Mouse (Mus musculus) heart, embryonic 15.5 days (tissue): Measurements from ENCODE around the gene 1190005I06Rik. TPM values are rescaled to one million over a fixed set of nuclear protein-coding genes. Genes with fewer than 3 reads are reported as not detected.

Source experiments
- ATAC-seq: fragments of 200-750 bp; cut with Nextera tagmentation; replicated peaks from 2 replicates; pipeline ENCODE4 v1.8.0; 2017; ENCODE audit warnings: low read depth, moderate TSS enrichment; ENCODE audit not compliant: insufficient number of reproducible peaks, insufficient read depth, low FRiP score
- H3K27ac ChIP-seq: fragments of 300-500 bp; sonication (generic); 2 replicates; pipeline ENCODE4 v1.5.1; 2015; ENCODE audit warnings: mild to moderate bottlenecking, inconsistent platforms
- H3K27me3 ChIP-seq: fragments of 300-500 bp; sonication (generic); 2 replicates; pipeline ENCODE4 v1.6.1; 2015; ENCODE audit warnings: inconsistent platforms
- H3K36me3 ChIP-seq: fragments of 300-500 bp; sonication (generic); 2 replicates; pipeline ENCODE4 v1.6.1; 2015; ENCODE audit warnings: mild to moderate bottlenecking, inconsistent platforms
- H3K4me1 ChIP-seq: fragments of 300-500 bp; sonication (generic); replicated peaks from 2 replicates; pipeline ENCODE4 v1.6.1; 2015; ENCODE audit warnings: inconsistent platforms
- H3K4me2 ChIP-seq: fragments of 300-500 bp; sonication (generic); 2 replicates; pipeline ENCODE4 v1.6.1; 2015; ENCODE audit warnings: inconsistent platforms, mild to moderate bottlenecking, moderate library complexity
- H3K4me3 ChIP-seq: fragments of 300-500 bp; sonication (generic); 2 replicates; pipeline ENCODE4 v1.5.1; 2015; ENCODE audit warnings: mild to moderate bottlenecking, inconsistent platforms
- H3K9ac ChIP-seq: fragments of 300-500 bp; sonication (generic); 2 replicates; pipeline ENCODE4 v1.6.1; 2015; ENCODE audit warnings: mild to moderate bottlenecking, inconsistent platforms
- H3K9me3 ChIP-seq: fragments of 300-500 bp; sonication (generic); replicated peaks from 2 replicates; pipeline ENCODE4 v1.6.1; 2016; ENCODE audit warnings: inconsistent platforms
- WGBS: fragments of 180-500 bp; shearing (Covaris S2); methylation state at CpG from one replicate; pipeline ENCODE4 v1.1.7; 2015; ENCODE audit warnings: mixed read lengths; 5-methylcytosine and 5-hydroxymethylcytosine counted together
- polyA plus RNA-seq: library from polyadenylated mRNA; unstranded; fragments of >200 nt; fragmentation: Nextera tagmentation; extraction: Ambion mirVana; gene quantifications from 2 replicates; pipeline ENCODE4 v1.2.1, GENCODE M21; 2015

The 1190005I06Rik gene
- polyA plus RNA-seq, 1 experiment from 2014 or later: 3.0 TPM

DNA sequence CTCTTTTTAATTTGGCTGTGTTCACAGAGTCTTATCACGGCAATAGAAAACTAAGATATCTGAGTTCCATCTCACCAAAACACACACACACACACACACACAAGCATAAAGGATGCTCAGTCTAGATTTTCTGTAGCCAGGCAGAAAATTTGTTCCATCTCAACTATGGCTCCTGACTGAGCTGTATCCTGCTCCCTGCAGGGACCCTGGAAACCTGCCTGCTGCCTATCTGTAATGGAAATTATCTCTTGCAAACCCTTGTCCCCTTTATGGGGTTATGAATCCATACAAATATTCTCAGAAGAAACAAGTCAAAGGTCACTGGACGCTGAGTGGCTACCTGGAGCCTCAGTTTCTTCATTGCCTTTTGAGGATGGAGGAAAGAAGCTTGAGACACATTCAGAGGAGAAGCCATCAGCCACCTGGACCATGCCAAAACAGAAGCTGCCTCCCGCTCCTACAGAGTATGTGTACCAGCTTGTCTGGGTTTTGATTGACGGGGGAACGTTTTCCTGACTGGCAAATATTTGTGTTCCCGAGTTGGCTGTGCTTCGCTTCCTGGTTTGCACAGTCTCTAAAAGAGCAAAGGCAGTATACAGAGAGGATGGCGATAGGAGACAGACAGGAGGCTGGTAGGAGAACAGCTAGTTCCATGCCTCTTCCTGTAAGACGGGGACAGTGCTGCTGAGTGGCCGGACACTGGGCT lies 55.7 kb downstream of the 1190005I06Rik start:
- Histone ChIP-seq H3K27me3 (no peaks in the 10 kb centered on the region), H3K4me2 (no peak overlapping the region), H3K4me1 (peaks cover 39% of the 10 kb centered on the region), H3K36me3 (no peaks in the 10 kb centered on the region), H3K9me3 (no peaks in the 10 kb centered on the region), H3K27ac (no peak overlapping the region), H3K9ac (no peak overlapping the region), H3K4me3 (no peak overlapping the region)
- no peak for ATAC-seq
- WGBS: 61% methylated on average over 10 of the region's 10 CpGs

DNA sequence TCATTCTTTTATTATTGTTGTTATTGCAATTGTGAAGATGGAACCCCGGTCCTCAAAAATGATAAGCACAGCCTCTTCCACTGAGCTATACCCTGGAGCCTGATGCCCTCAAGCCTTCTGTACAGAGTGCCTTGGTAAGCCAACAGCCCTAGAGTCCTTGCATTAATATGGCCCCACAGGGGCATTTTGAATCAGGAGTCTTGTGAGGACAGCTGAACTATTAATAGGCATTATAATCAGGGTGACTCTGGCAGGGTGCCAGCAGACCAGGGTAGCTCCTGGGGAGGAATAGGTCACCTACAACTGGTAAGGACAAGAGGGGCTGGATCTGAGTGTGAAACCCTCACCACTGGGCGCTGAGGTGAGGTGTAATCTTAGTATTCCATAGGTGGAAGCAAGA lies 57.5 kb downstream of the 1190005I06Rik start:
- Histone ChIP-seq H3K27me3 (no peaks in the 10 kb centered on the region), H3K27ac (peak overlapping the region; percentile 79), H3K9me3 (no peaks in the 10 kb centered on the region), H3K4me3 (peak overlapping the region; percentile 70), H3K9ac (peak overlapping the region; percentile 51), H3K4me1 (peaks cover 41% of the 10 kb centered on the region), H3K4me2 (peak overlapping the region; percentile 67), H3K36me3 (peaks cover 4% of the 10 kb centered on the region; the same call in 1 of the 2 replicates)
- WGBS: 33% methylated on average over 2 of the region's 2 CpGs
- no peak for ATAC-seq

DNA sequence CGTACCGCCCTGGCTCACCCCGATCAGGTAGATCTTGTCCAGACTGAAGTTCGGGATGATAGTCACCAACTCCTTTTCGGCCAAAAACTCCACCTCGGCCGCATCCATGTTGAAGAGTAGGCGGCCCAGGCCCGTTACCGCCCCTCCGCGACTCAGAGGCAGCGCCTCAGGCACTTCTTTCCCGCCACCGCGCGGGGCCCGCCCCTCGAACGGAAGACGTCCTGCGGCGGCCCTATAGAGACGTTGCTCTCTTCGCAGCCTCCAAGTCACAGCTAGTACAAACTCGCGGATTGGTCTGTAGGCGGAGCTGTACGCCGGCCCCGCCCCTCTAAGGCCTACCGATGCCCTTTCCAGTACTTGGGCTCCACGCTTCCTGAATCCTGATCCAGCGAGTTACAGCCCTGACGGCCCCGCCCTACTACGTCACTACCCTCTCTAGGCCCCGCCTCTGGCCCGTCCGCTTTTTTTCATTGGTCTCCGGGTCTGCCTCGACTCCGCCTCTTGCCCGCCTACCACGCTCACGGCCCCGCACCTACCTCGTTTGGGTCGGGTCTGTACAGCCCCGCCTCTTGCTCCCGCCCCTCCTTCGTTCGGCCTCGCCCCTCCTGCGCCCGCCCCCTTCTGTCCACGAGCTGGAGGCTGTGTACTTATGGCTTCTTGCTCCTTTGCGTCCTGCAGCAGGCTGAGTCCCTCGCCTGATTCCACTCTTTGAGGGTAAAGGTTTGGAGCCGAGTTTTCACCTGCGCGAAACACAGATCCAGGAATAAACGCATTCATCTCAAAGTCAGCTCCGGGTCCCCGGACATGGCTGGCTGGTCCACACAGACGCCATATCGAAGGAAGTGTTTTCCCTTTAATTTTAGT lies 58.3 kb downstream of the 1190005I06Rik start, which contains the start of gene Gins2:
Gins2 (minus strand) TSS at position 397 of the 864 bp plus-strand sequence.
- peak; percentile 98 for ATAC-seq
- peaks cover 6% of the 10 kb centered on the region; the same call in 1 of the 2 replicates for H3K36me3 ChIP-seq
- H3K4me2 ChIP-seq: peak within 1 kb of the TSS; percentile 91
- peak within 1 kb of the TSS; percentile 79 for H3K27ac ChIP-seq
- under 1% methylated on average over 67 of the region's 67 CpGs for WGBS
- H3K9ac ChIP-seq: peak within 1 kb of the TSS; percentile 72
- peak within 1 kb of the TSS; percentile 70 for H3K4me3 ChIP-seq
- H3K9me3 ChIP-seq: no peaks in the 10 kb centered on the region
- H3K4me1 ChIP-seq: peaks cover 41% of the 10 kb centered on the region
- no peaks in the 10 kb centered on the region for H3K27me3 ChIP-seq

DNA sequence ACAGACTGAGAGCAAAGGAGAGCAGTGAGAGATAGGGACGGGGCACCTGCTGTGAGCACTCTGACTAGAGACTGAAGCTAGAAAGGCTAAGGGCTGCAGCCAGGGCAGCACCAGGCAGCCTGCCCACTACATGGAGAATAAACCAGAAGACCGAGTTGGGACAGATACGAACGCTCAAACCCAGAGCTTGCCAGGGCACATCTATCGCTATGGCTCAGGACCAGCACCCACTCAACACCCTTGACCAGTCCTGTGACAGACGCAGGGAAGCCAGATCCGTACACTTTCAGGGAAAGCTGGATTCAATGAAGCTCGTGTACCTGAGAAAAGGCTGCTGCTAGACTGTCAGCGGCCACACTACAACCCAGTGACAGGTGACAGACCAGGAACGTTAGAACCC lies 61.9 kb downstream of the 1190005I06Rik start:
- H3K9ac ChIP-seq: no peak overlapping the region
- 82% methylated on average over 10 of the region's 10 CpGs for WGBS
- ATAC-seq: no peak
- peaks cover 26% of the 10 kb centered on the region for H3K4me1 ChIP-seq
- no peaks in the 10 kb centered on the region for H3K27me3 ChIP-seq
- H3K4me2 ChIP-seq: no peak overlapping the region
- H3K4me3 ChIP-seq: no peak overlapping the region
- H3K27ac ChIP-seq: no peak overlapping the region
- peaks cover 20% of the 10 kb centered on the region for H3K36me3 ChIP-seq
- H3K9me3 ChIP-seq: no peaks in the 10 kb centered on the region

DNA sequence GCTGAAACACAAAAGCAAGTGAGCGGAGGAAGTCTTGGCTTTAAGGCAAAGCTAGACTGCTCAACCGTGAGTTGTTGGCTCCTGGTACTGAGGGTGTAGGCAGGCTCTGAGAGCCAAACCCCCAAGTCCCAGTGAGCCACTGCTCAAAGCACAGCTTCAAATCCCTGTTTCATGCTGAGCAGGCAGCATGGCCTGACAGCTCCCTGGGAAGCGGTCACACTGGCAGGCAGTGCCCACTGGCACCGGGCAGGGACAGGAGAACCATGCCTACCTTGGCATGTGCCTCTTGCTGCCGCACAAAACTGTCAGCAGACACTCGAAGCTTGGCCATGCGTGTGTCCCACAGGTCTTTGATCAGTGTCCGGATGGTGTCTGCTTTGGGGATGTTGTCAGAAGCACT lies 65.6 kb downstream of the 1190005I06Rik start:
- H3K9me3 ChIP-seq: no peaks in the 10 kb centered on the region
- H3K4me2 ChIP-seq: no peak overlapping the region
- H3K27ac ChIP-seq: no peak overlapping the region
- no peaks in the 10 kb centered on the region for H3K27me3 ChIP-seq
- no peak for ATAC-seq
- H3K9ac ChIP-seq: no peak overlapping the region
- H3K36me3 ChIP-seq: peaks cover 56% of the 10 kb centered on the region
- H3K4me3 ChIP-seq: no peak overlapping the region
- WGBS: 79% methylated on average over 8 of the region's 8 CpGs
- H3K4me1 ChIP-seq: peaks cover 5% of the 10 kb centered on the region

DNA sequence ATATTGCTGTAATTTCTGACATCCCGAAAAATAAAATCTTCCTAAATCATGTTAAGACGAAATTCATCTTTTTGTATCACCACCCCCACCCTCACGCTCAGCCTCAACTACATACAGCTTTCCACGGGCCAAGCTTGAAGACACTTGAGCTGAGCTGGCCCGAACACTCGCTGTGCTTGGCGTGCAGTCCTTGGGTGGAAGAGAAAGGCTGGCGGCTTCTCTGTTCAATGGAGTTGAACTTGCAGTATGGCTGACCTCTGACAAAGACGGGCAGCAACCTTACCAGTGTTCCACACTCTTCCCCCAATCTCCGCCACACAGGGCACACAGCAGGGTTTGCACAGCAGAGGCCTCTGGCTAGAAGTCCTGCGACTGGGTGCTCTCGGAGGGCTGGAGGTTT lies 66.1 kb downstream of the 1190005I06Rik start:
- Histone ChIP-seq H3K4me2 (no peak overlapping the region), H3K27me3 (no peaks in the 10 kb centered on the region), H3K9me3 (no peaks in the 10 kb centered on the region), H3K4me3 (no peak overlapping the region), H3K27ac (no peak overlapping the region), H3K9ac (no peak overlapping the region), H3K36me3 (peaks cover 60% of the 10 kb centered on the region), H3K4me1 (peaks cover 2% of the 10 kb centered on the region; the same call in 1 of the 2 replicates)
- 87% methylated on average over 12 of the region's 12 CpGs for WGBS
- ATAC-seq: no peak

DNA sequence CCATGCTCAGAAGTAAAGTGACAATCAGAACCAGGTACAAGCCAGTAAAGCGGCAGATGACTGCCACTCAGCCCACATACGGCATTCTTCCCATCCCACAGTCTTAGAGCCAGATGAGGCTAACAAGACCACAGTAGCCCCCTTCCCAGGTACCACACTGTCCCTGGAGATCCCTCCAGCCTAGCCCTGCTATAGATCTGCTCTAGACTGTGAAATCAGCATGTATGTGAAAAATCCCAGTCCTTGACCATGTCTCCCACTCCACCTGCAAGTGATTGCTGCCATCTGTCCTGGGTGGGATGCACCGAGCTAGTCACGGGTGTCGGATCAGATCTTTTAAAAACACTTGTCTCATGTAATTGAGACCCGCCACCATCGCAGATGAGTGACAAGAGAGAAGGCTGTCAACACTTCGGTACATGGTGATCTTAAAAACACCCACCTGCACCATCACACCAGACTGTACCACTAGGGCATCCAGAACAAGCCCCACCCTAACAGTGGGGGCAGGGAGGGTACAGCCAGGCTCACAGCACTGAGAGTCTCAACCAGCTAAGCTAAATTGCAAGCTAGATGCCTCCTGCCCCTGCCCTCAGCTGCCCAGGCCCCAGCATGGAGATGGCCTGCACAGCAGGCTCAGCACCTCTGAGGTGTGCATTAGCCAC lies 67.0 kb downstream of the 1190005I06Rik start:
- no peak for ATAC-seq
- Histone ChIP-seq H3K4me1 (peaks cover 7% of the 10 kb centered on the region; the same call in 1 of the 2 replicates), H3K4me3 (no peak overlapping the region), H3K4me2 (no peak overlapping the region), H3K27ac (no peak overlapping the region), H3K9me3 (no peaks in the 10 kb centered on the region), H3K36me3 (peaks cover 69% of the 10 kb centered on the region), H3K27me3 (no peaks in the 10 kb centered on the region), H3K9ac (no peak overlapping the region)
- 81% methylated on average over 8 of the region's 8 CpGs for WGBS

DNA sequence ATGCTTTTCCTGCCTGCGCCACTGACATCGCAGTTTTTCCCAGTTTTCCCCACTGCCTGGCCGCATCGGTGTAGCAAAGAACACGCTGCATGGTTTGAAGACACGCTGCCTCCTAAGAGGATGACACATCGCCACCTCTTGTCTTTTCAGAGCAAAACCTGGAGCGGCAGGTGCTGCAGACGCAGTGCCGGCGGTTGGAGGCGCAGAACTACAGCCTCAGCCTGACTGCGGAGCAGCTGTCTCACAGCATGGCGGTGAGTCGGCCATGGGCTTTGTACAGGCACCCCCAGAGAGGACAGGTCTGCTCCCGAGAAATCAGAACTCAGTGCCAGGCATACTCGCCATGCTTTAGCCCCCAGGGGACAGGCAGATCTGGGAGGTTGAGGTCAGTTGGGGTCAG lies 69.6 kb downstream of the 1190005I06Rik start:
- H3K9ac ChIP-seq: no peak overlapping the region
- 92% methylated on average over 17 of the region's 17 CpGs for WGBS
- no peak overlapping the region for H3K27ac ChIP-seq
- H3K4me3 ChIP-seq: no peak overlapping the region
- no peak for ATAC-seq
- no peak overlapping the region for H3K4me2 ChIP-seq
- peaks cover 16% of the 10 kb centered on the region for H3K4me1 ChIP-seq
- H3K27me3 ChIP-seq: no peaks in the 10 kb centered on the region
- H3K9me3 ChIP-seq: no peaks in the 10 kb centered on the region
- H3K36me3 ChIP-seq: peaks cover 89% of the 10 kb centered on the region

DNA sequence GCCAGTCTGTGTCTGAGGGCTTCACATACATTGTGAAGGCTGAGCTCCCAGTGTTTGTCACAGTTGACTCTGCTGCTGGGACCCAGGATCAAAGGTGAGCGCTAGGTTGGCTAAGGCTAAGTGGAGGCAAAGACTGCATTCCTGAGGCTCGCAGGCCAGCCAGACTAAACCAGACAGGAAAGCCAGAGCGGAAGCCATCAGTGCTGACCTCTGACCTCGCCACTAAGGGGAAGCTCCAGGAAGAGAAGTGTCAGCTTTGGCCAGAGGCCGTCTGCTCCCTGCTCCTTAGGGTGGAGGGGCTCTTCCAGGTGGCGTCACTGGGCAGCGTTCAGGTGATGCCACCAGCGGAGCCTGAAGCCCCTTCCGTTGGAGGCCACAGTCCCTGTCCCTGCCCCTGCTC lies 71.6 kb downstream of the 1190005I06Rik start:
- H3K4me3 ChIP-seq: no peak overlapping the region
- H3K4me1 ChIP-seq: peaks cover 19% of the 10 kb centered on the region
- WGBS: 66% methylated on average over 9 of the region's 9 CpGs
- H3K36me3 ChIP-seq: peaks cover 98% of the 10 kb centered on the region
- H3K9ac ChIP-seq: no peak overlapping the region
- no peak for ATAC-seq
- H3K4me2 ChIP-seq: no peak overlapping the region
- no peaks in the 10 kb centered on the region for H3K9me3 ChIP-seq
- no peaks in the 10 kb centered on the region for H3K27me3 ChIP-seq
- no peak overlapping the region for H3K27ac ChIP-seq

DNA sequence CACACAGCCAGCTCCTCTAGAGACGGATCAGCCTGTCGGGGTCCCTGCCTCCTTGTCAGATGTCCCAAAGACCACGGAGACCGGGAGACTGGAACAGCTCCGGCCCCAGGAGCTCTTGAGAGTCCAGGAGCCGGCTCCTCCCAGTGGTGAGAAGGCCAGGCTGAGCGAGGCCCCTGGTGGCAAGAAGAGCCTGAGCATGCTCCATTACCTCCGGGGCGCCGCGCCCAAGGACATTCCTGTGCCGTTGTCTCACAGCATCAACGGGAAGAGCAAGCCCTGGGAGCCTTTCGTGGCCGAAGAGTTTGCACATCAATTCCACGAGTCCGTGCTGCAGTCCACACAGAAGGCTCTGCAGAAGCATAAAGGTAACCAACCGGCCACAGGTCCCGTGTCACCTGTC lies 72.5 kb downstream of the 1190005I06Rik start:
- Histone ChIP-seq H3K27me3 (no peaks in the 10 kb centered on the region), H3K36me3 (peaks cover 93% of the 10 kb centered on the region), H3K4me1 (peaks cover 26% of the 10 kb centered on the region), H3K4me2 (no peak overlapping the region), H3K9ac (no peak overlapping the region), H3K9me3 (no peaks in the 10 kb centered on the region), H3K27ac (no peak overlapping the region), H3K4me3 (no peak overlapping the region)
- no peak for ATAC-seq
- 60% methylated on average over 19 of the region's 19 CpGs for WGBS

DNA sequence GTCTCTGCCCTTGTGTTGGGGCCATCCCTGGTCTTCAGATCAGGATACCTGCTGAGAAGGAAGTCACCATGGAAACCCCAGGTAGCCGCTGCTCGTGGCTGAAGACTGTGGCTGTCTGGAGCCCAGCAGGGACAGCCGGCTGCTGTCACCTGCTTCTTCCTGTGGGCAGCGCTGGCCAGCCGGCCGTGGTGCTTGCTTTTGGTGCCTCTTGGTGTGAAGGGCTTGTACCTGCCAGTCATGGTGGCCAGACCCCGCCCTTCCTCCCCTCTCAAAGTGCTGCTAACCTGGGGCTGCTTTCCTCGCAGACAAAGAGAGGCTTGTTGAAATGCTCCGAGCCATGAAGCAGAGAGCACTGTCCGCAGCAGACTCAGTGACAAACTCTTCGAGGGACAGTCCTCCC lies 73.6 kb downstream of the 1190005I06Rik start:
- no peak overlapping the region for H3K4me2 ChIP-seq
- no peak for ATAC-seq
- no peak overlapping the region for H3K9ac ChIP-seq
- no peaks in the 10 kb centered on the region for H3K9me3 ChIP-seq
- H3K27ac ChIP-seq: no peak overlapping the region
- H3K4me1 ChIP-seq: peaks cover 29% of the 10 kb centered on the region
- no peak overlapping the region for H3K4me3 ChIP-seq
- WGBS: 76% methylated on average over 11 of the region's 11 CpGs
- no peaks in the 10 kb centered on the region for H3K27me3 ChIP-seq
- H3K36me3 ChIP-seq: peaks cover 94% of the 10 kb centered on the region
